Mouse (Mus musculus) Patski (cell line): ENCODE measurements around the gene Hexim2. TPM values are rescaled to one million over a fixed set of nuclear protein-coding genes. Genes with fewer than 3 reads are reported as not detected.
A peak's percentile ranks its signal among the peaks of the same experiment; 100 is the strongest.

ENCODE experiments used
- ATAC-seq: fragments of 100-300 bp; one replicate; pipeline ENCODE4 v1.8.0; 2021
- CTCF ChIA-PET: fragments of 350-600 bp; sonication (Branson Sonifier 250); formaldehyde crosslinking; loops from one replicate; lab custom pipeline; 2022; ENCODE audit warnings: inconsistent platforms; lab: Charles Lee
- POLR2A ChIA-PET: fragments of 350-600 bp; sonication (Branson Sonifier 250); formaldehyde crosslinking; loops from one replicate; lab custom pipeline; 2022; ENCODE audit warnings: antibody characterized with exemption, inconsistent platforms; lab: Charles Lee
- DNase-seq: peaks from one replicate; pipeline ENCODE4 v3.0.0-alpha.2; 2011; ENCODE audit warnings: low read depth, low spot score
- H3K27me3 ChIP-seq: fragments of 371-371 bp; one replicate; pipeline ENCODE4 v1.5.1; 2021
- CTCF ChIP-seq: fragments of 100-300 bp; IDR thresholded peaks from one replicate; pipeline ENCODE4 v1.5.1; 2021
- in situ Hi-C: fragments of 300-500 bp; cut with MboI; formaldehyde crosslinking; loops from 3 replicates; pipeline ENCODE4 v1.11.1; 2018; ENCODE audit warnings: low pct_unique_long_range_greater_than_20kb, mixed read lengths
- polyA plus RNA-seq: library from polyadenylated mRNA; unstranded; gene quantifications from one replicate; pipeline ENCODE4 v1.2.3, GENCODE M21; 2021

Gene Hexim2
- polyA plus RNA-seq, 1 experiment from 2014 or later: 20.6 TPM

- H3K27me3 ChIP-seq: no peaks in the 10 kb centered on the region
- ATAC-seq (no peak), DNase-seq (no peak)
- TF ChIP-seq CTCF: no peak
- in situ Hi-C loops: no loop called here
- POLR2A ChIA-PET: no interaction called here
- CTCF ChIA-PET: interaction anchor here (1.1 kb wide), 1 partner anchor 21 kb away, joined by 3 read pairs; no protein-coding TSS in a partner anchor
Measured at GRCm38 (mm10) chr11:103136039-103136577, 3.9 kb downstream of the Hexim2 start.

GRCm38 (mm10) chr11:103139951-103140762, 7.9 kb downstream of the Hexim2 start:
- POLR2A ChIA-PET: interaction anchor here (0.7 to 1.7 kb wide), 4 partner anchors 10 to 260 kb away, joined by 3 to 4 read pairs (median 4); no protein-coding TSS in a partner anchor
- no peaks in the 10 kb centered on the region for H3K27me3 ChIP-seq
- CTCF ChIA-PET: interaction anchor here (1.0 to 1.7 kb wide), 2 partner anchors 19 to 37 kb away, joined by 6 read pairs; no protein-coding TSS in a partner anchor
- TF ChIP-seq CTCF: no peak
- ATAC-seq (no peak), DNase-seq (no peak)
- in situ Hi-C loops: no loop called here

- POLR2A ChIA-PET: interaction anchor here (0.5 to 4.5 kb wide), 6 partner anchors 8 to 260 kb away, joined by 3 to 48 read pairs (median 4); partner anchors contain the start of gene Hexim2
- no peaks in the 10 kb centered on the region for H3K27me3 ChIP-seq
- CTCF ChIA-PET: interaction anchor here (1.0 to 1.7 kb wide), 2 partner anchors 18 to 38 kb away, joined by 6 read pairs; no protein-coding TSS in a partner anchor
- ATAC-seq (no peak), DNase-seq (no peak)
- in situ Hi-C loops: no loop called here
- TF ChIP-seq CTCF: no peak
Measured at GRCm38 (mm10) chr11:103140763-103141100, 8.5 kb downstream of the Hexim2 start.

- DNase-seq (no peak), ATAC-seq (no peak)
- no peaks in the 10 kb centered on the region for H3K27me3 ChIP-seq
- no peak for TF ChIP-seq CTCF
- ChIA-PET POLR2A (interaction anchor here (0.5 to 4.5 kb wide), 12 partner anchors 9 to 259 kb away, joined by 3 to 48 read pairs (median 5); partner anchors contain the start of genes Hexim1 and Hexim2), CTCF (interaction anchor here (0.8 to 5.0 kb wide), 7 partner anchors 8 to 84 kb away, joined by 3 to 30 read pairs (median 6); partner anchors contain the start of gene Hexim1)
- in situ Hi-C loops: no loop called here
Measured at GRCm38 (mm10) chr11:103141101-103141943, 9.1 kb downstream of the Hexim2 start.

GRCm38 (mm10) chr11:103141944-103142255, 9.7 kb downstream of the Hexim2 start:
- ATAC-seq: no peak
- no peak for DNase-seq
- in situ Hi-C loops: no loop called here
- ChIA-PET POLR2A (interaction anchor here (0.5 to 4.5 kb wide), 8 partner anchors 9 to 1631 kb away, joined by 3 to 48 read pairs (median 5); partner anchors contain the start of genes Hexim1 and Hexim2), CTCF (interaction anchor here (0.8 to 5.0 kb wide), 7 partner anchors 8 to 84 kb away, joined by 3 to 30 read pairs (median 3); partner anchors contain the start of gene Hexim1)
- H3K27me3 ChIP-seq: no peaks in the 10 kb centered on the region
- no peak for TF ChIP-seq CTCF

GRCm38 (mm10) chr11:103142441-103143182, 10.4 kb downstream of the Hexim2 start:
- ChIA-PET POLR2A (interaction anchor here (0.5 to 4.5 kb wide), 7 partner anchors 10 to 1632 kb away, joined by 3 to 48 read pairs (median 5); partner anchors contain the start of genes Hexim1 and Hexim2), CTCF (interaction anchor here (0.8 to 5.0 kb wide), 8 partner anchors 9 to 83 kb away, joined by 3 to 30 read pairs (median 4); partner anchors contain the start of gene Hexim1)
- H3K27me3 ChIP-seq: no peaks in the 10 kb centered on the region
- in situ Hi-C loops: no loop called here
- TF ChIP-seq CTCF: no peak
- DNase-seq (no peak), ATAC-seq (peak; percentile 44)

- ChIA-PET POLR2A (interaction anchor here (1.0 to 4.5 kb wide), 3 partner anchors 12 to 27 kb away, joined by 4 to 48 read pairs (median 8); partner anchors contain the start of gene Hexim2), CTCF (interaction anchor here (0.7 to 5.0 kb wide), 5 partner anchors 10 to 42 kb away, joined by 4 to 30 read pairs (median 5); partner anchors contain the start of gene Hexim1)
- DNase-seq (no peak), ATAC-seq (peak; percentile 28)
- in situ Hi-C loops: no loop called here
- no peaks in the 10 kb centered on the region for H3K27me3 ChIP-seq
- no peak for TF ChIP-seq CTCF
Measured at GRCm38 (mm10) chr11:103144309-103145285, 12.4 kb downstream of the Hexim2 start.

GRCm38 (mm10) chr11:103146386-103146785, 14.2 kb downstream of the Hexim2 start:
- ChIA-PET POLR2A (interaction anchor here (1.1 to 3.2 kb wide), 2 partner anchors 29 to 32 kb away, joined by 6 to 8 read pairs; no protein-coding TSS in a partner anchor), CTCF (interaction anchor here (1.9 kb wide), 1 partner anchor 12 kb away, joined by 6 read pairs; no protein-coding TSS in a partner anchor)
- TF ChIP-seq CTCF: no peak
- no peak for DNase-seq
- in situ Hi-C loops: no loop called here
- ATAC-seq: no peak
- H3K27me3 ChIP-seq: no peaks in the 10 kb centered on the region
